Mouse (Mus musculus) neural tube, embryonic 10.5 days (tissue): ENCODE measurements around the gene Cpsf2.

Source experiments
- DNase-seq: peaks from one replicate; pipeline ENCODE4 v3.0.0-alpha.2; 2017; ENCODE audit warnings: low spot score; ENCODE audit errors: extremely low spot score

Gene Cpsf2

GRCm38 (mm10) chr12:101979213-101979750, 3.5 kb downstream of the Cpsf2 start:
- no peak for DNase-seq

GRCm38 (mm10) chr12:101980266-101980665, 4.5 kb downstream of the Cpsf2 start:
- no peak for DNase-seq

- DNase-seq, result no peak
Measured at GRCm38 (mm10) chr12:101981559-101981958, 5.8 kb downstream of the Cpsf2 start.

- DNase-seq, result no peak
Measured at GRCm38 (mm10) chr12:101982977-101983376, 7.2 kb downstream of the Cpsf2 start.

- no peak for DNase-seq
Measured at GRCm38 (mm10) chr12:101985110-101985509, 9.3 kb downstream of the Cpsf2 start.

- no peak for DNase-seq
Measured at GRCm38 (mm10) chr12:101987659-101988058, 11.9 kb downstream of the Cpsf2 start.

- DNase-seq, result no peak
Measured at GRCm38 (mm10) chr12:101994576-101995467, 19.0 kb downstream of the Cpsf2 start.

GRCm38 (mm10) chr12:101998929-101999328, 23.1 kb downstream of the Cpsf2 start:
- DNase-seq, result no peak

GRCm38 (mm10) chr12:102000785-102001184, 25.0 kb downstream of the Cpsf2 start:
- DNase-seq, result no peak

- no peak for DNase-seq
Measured at GRCm38 (mm10) chr12:102008111-102008977, 32.6 kb downstream of the Cpsf2 start.

- no peak for DNase-seq
Measured at GRCm38 (mm10) chr12:102009551-102009950, 33.8 kb downstream of the Cpsf2 start.

GRCm38 (mm10) chr12:102014411-102014810, 38.6 kb downstream of the Cpsf2 start:
- no peak for DNase-seq

- no peak for DNase-seq
Measured at GRCm38 (mm10) chr12:102015127-102015526, 39.3 kb downstream of the Cpsf2 start.

- no peak for DNase-seq
Measured at GRCm38 (mm10) chr12:102021923-102022322, 46.1 kb downstream of the Cpsf2 start.

- DNase-seq, result no peak
Measured at GRCm38 (mm10) chr12:102029184-102029583, 53.4 kb downstream of the Cpsf2 start.

GRCm38 (mm10) chr12:102029892-102030446, 54.2 kb downstream of the Cpsf2 start:
- no peak for DNase-seq

GRCm38 (mm10) chr12:102034934-102035333, 59.1 kb downstream of the Cpsf2 start:
- DNase-seq, result no peak

GRCm38 (mm10) chr12:102039861-102040260, 64.1 kb downstream of the Cpsf2 start:
- DNase-seq, result no peak

GRCm38 (mm10) chr12:102041699-102042098, 65.9 kb downstream of the Cpsf2 start:
- DNase-seq, result no peak

- no peak for DNase-seq
Measured at GRCm38 (mm10) chr12:102042247-102042646, 66.5 kb downstream of the Cpsf2 start.

GRCm38 (mm10) chr12:102043840-102044239, 68.1 kb downstream of the Cpsf2 start:
- no peak for DNase-seq

GRCm38 (mm10) chr12:102054155-102054554, 78.4 kb downstream of the Cpsf2 start:
- DNase-seq, result no peak
